Mouse (Mus musculus) liver, embryonic 14.5 days (tissue): ENCODE results near the gene Cnnm3. TPM values are rescaled to one million over a fixed set of nuclear protein-coding genes. Genes with fewer than 3 reads are reported as not detected.

Source experiments
- ATAC-seq: fragments of 200-750 bp; cut with Nextera tagmentation; 2 replicates; pipeline ENCODE4 v1.8.0; 2017; ENCODE audit warnings: moderate number of reproducible peaks, mild to moderate bottlenecking, moderate library complexity; ENCODE audit not compliant: insufficient read depth
- DNase-seq, 3 experiments: peaks; one replicate each; pipeline ENCODE4 v3.0.0-alpha.2; 2012 to 2013; ENCODE audit warnings: low read depth in 3 of 3, low spot score in 3 of 3
- H3K27ac ChIP-seq: fragments of 300-500 bp; sonication (generic); 2 replicates; pipeline ENCODE4 v1.5.1; 2014; ENCODE audit warnings: moderate library complexity, mild to moderate bottlenecking, control low read depth, inconsistent platforms
- H3K27me3 ChIP-seq: fragments of 300-500 bp; sonication (generic); 2 replicates; pipeline ENCODE4 v1.6.1; 2014; ENCODE audit warnings: mild to moderate bottlenecking, low read length, moderate library complexity; ENCODE audit not compliant: control insufficient read depth, insufficient read depth
- H3K36me3 ChIP-seq: fragments of 300-500 bp; sonication (generic); replicated peaks from 2 replicates; pipeline ENCODE4 v1.6.1; 2014; ENCODE audit warnings: low read depth; ENCODE audit not compliant: control insufficient read depth, insufficient read depth
- H3K4me1 ChIP-seq, 2 experiments: fragments of 200-500 bp in 1 of 2; fragments of 300-500 bp in 1 of 2; sonication (generic) in 1 of 2; replicated peaks; 2 replicates each; pipeline ENCODE4 v1.6.1; 2012 to 2014; ENCODE audit warnings: antibody characterized with exemption in 1 of 2, inconsistent platforms in 1 of 2, low read length in 1 of 2; ENCODE audit not compliant: control insufficient read depth in 2 of 2, insufficient read depth in 2 of 2
- H3K4me2 ChIP-seq: fragments of 300-500 bp; sonication (generic); 2 replicates; pipeline ENCODE4 v1.6.1; 2014; ENCODE audit warnings: low read depth, mild to moderate bottlenecking, control low read depth, moderate library complexity
- H3K4me3 ChIP-seq, 2 experiments: fragments of 200-500 bp in 1 of 2; fragments of 300-500 bp in 1 of 2; sonication (generic) in 1 of 2; 2 replicates each; pipeline ENCODE4 v1.5.1; 2012 to 2014; ENCODE audit warnings: low read depth in 2 of 2, low read length in 2 of 2, mild to moderate bottlenecking in 2 of 2, control low read depth in 1 of 2, inconsistent platforms in 1 of 2, moderate library complexity in 1 of 2; ENCODE audit not compliant: insufficient read depth in 1 of 2
- H3K9ac ChIP-seq: fragments of 300-500 bp; sonication (generic); replicated peaks from 2 replicates; pipeline ENCODE4 v1.6.1; 2014; ENCODE audit warnings: mild to moderate bottlenecking, control low read depth, moderate library complexity
- H3K9me3 ChIP-seq: fragments of 300-500 bp; sonication (generic); 2 replicates; pipeline ENCODE4 v1.6.1; 2016; ENCODE audit warnings: low read length, mixed read lengths; ENCODE audit not compliant: control insufficient read depth
- CTCF ChIP-seq: IDR thresholded peaks from 2 replicates; pipeline ENCODE4 v1.5.1; 2016; ENCODE audit warnings: antibody characterized with exemption, low read depth, control low read depth
- EP300 ChIP-seq: IDR thresholded peaks from 2 replicates; pipeline ENCODE4 v1.6.1; 2016; ENCODE audit warnings: antibody characterized with exemption, low read depth
- WGBS: fragments of 180-500 bp; shearing (Covaris S2); extraction: QIAGEN DNeasy Blood & Tissue Kit; methylation state at CpG from one replicate; pipeline ENCODE4 v1.1.7; 2014; ENCODE audit not compliant: insufficient replicate concordance; 5-methylcytosine and 5-hydroxymethylcytosine counted together
- polyA plus RNA-seq, 2 experiments: library from polyadenylated mRNA; depleted of rRNA in 1 of 2; stranded (reverse) in 1 of 2; unstranded in 1 of 2; fragments of >200 nt; fragmentation: Nextera tagmentation in 1 of 2; extraction: Ambion mirVana in 1 of 2; gene quantifications; 2 replicates each; pipeline versions ENCODE4 v1.2.1 to v1.2.3; 2012 to 2014

The Cnnm3 gene
- polyA plus RNA-seq, 2 experiments, result 0.86 to 3.7 TPM

DNA sequence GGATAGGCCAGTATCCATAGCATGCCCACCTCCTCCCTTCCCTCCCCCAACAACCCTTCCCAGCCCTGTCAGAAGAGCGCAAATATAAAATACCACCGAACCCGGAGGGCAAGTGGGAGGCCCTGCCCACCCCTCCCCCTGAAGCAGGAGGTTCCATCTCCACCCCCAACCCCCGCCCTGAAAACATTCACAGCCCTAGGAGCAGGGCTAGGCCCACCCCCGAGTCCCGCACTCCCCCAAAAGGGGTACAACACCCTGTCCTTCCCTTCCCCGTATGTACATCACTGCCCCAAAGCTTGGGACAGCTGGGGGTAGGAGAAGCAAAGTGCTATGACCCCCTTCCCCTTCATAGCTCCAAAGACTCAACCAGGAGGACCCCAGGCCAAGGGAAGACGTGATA lies 37.1 kb downstream of the Cnnm3 start:
- H3K4me3 ChIP-seq, result no peak overlapping the region
- TF ChIP-seq CTCF (no peak), EP300 (no peak)
- H3K36me3 ChIP-seq, result no peaks in the 10 kb centered on the region
- H3K4me2 ChIP-seq, result no peak overlapping the region
- DNase-seq, result no peak
- H3K27ac ChIP-seq, result no peak overlapping the region
- no peaks in the 10 kb centered on the region for H3K9me3 ChIP-seq
- H3K27me3 ChIP-seq, result no peaks in the 10 kb centered on the region
- peaks cover 6% of the 10 kb centered on the region in 2 experiments for H3K4me1 ChIP-seq
- H3K9ac ChIP-seq, result no peak overlapping the region
- 57% methylated on average over 8 of the region's 8 CpGs for WGBS
- no peak for ATAC-seq

DNA sequence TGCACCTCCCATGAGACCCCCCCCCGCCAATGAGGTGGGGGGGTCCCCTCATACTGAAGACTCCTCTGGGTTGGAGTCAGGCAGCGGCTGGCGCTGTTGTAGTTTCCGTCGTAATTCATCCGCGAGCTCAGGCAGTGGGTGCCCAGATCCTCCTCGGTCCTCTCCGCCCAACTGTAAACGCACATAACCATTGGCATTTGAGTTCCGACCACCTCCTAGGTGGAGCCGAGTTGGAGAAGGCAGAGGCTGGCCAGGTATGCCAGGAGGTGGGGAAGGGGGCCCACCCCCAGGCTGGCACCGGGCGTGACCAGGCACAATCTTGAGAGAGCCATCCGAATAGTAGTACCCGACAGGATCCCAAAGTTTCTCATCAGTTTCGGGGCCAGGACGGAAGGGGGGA lies 37.8 kb downstream of the Cnnm3 start:
- Histone ChIP-seq H3K9me3 (no peaks in the 10 kb centered on the region), H3K4me3 (no peak overlapping the region), H3K4me1 (peaks cover 6% of the 10 kb centered on the region in 2 experiments), H3K36me3 (no peaks in the 10 kb centered on the region), H3K9ac (no peak overlapping the region), H3K27me3 (no peaks in the 10 kb centered on the region; the same call in 1 of the 2 replicates), H3K27ac (no peak overlapping the region), H3K4me2 (no peak overlapping the region)
- ATAC-seq (no peak), DNase-seq (no peak)
- 77% methylated on average over 18 of the region's 18 CpGs for WGBS
- TF ChIP-seq EP300 (no peak), CTCF (no peak)

DNA sequence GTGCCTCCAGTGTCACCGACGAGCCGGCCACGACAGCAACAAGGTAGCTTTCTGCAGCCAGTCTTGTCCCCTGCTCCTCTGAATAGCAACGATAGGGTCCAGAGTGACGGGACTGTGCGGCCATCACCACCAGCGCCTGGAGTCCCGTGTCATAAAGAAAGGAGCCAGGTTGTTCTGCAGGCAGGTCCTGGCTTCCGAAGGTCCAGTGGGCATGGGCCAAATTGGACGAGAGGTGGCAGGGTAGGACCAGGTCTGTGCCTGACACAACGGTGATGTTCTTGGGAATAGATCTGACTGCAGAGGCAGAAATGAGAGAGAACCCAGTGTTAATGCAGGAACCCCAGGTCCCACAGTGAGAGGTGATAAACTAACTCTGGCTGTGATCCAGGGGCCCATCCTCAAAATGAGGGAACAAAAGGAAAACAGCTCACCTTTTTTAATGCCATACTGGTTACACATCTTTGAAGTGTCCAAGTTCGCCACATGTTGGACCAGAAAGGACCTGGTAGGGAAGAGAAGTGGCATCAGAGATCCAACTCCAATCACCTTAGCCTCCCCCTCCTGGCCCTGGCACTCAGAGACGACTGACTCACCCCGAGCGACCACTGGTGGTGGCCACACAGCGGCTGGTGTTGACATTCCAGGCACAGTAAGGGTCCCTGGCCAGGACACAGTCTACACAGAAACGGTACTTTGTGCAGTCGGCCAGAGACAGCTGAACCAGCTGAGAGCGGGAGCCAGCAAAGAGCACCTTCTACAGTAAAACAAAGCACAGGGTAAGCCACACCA lies 38.6 kb downstream of the Cnnm3 start:
- Histone ChIP-seq H3K27me3 (peaks cover 7% of the 10 kb centered on the region), H3K27ac (no peak overlapping the region), H3K9me3 (no peaks in the 10 kb centered on the region), H3K9ac (no peak overlapping the region), H3K4me1 (peaks cover 6% of the 10 kb centered on the region in 2 experiments), H3K4me2 (no peak overlapping the region), H3K4me3 (no peak overlapping the region), H3K36me3 (no peaks in the 10 kb centered on the region)
- no peak for ATAC-seq
- TF ChIP-seq EP300, result no peak
- no peak for TF ChIP-seq CTCF
- 74% methylated on average over 20 of the region's 20 CpGs for WGBS
- DNase-seq, result no peak

DNA sequence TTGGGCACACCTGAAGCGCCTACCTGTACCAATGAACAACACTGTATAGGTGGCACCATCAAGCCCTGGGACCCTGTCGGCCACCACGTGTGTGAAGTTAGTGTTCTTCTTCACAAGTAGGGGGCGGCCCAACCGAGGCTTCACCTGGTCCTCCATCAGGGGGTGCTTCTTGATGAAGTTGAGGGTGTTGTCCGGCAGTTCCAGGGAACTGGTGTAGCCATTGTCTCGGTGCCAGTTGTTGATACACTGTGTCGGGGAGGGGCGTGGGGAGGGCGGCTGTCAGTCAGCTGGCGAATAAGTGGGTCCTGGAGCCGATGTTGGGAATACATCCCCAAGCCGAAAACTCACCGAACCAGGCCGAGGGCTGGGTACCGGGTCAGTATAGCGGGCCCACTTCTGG lies 40.2 kb downstream of the Cnnm3 start:
- Histone ChIP-seq H3K4me1 (no peaks in the 10 kb centered on the region), H3K4me3 (no peak overlapping the region), H3K9me3 (no peaks in the 10 kb centered on the region), H3K27ac (no peak overlapping the region), H3K27me3 (peaks cover 22% of the 10 kb centered on the region), H3K9ac (no peak overlapping the region), H3K4me2 (no peak overlapping the region), H3K36me3 (no peaks in the 10 kb centered on the region)
- 77% methylated on average over 17 of the region's 17 CpGs for WGBS
- ATAC-seq, result no peak
- TF ChIP-seq EP300, result no peak
- no peak for TF ChIP-seq CTCF
- DNase-seq, result no peak

DNA sequence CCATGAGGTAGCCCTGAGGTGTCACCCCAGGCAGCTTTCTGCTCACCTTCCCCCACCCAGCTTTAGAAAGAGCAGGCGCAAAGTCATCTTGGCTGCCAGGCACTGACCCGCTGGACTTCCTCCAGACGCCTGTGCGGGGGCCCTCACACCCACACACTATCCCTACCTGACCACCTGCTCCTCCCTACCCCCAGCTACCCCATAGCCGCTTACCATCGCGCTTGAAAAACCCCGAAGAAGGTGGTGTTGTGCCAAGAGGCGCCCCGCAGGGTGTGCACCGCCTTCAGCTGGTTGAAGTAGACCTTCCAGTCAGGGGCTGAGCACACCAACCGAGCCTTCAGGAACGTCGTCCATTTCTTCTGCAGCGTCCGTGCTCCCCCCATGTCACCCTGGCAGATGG lies 40.8 kb downstream of the Cnnm3 start:
- DNase-seq (no peak), ATAC-seq (no peak)
- Histone ChIP-seq H3K9ac (no peak overlapping the region), H3K4me1 (no peaks in the 10 kb centered on the region), H3K9me3 (no peaks in the 10 kb centered on the region), H3K4me3 (no peak overlapping the region), H3K36me3 (no peaks in the 10 kb centered on the region), H3K27ac (no peak overlapping the region), H3K27me3 (peaks cover 28% of the 10 kb centered on the region), H3K4me2 (no peak overlapping the region)
- 68% methylated on average over 16 of the region's 16 CpGs for WGBS
- TF ChIP-seq CTCF (no peak), EP300 (no peak)
